Mouse (Mus musculus) olfactory bulb, adult 2 months (tissue): ENCODE data around the gene Tead3.

ENCODE experiments used
- CTCF ChIP-seq: fragments of 200-500 bp; IDR thresholded peaks from 2 replicates; pipeline ENCODE4 v1.5.1; 2012; ENCODE audit warnings: low read depth, mild to moderate bottlenecking, low read length, moderate library complexity; ENCODE audit not compliant: insufficient read depth
- POLR2A ChIP-seq: fragments of 200-500 bp; IDR thresholded peaks from 2 replicates; pipeline ENCODE4 v1.6.1; 2012; ENCODE audit warnings: mild to moderate bottlenecking, low read depth, low read length, moderate library complexity; ENCODE audit not compliant: insufficient read depth

DNA sequence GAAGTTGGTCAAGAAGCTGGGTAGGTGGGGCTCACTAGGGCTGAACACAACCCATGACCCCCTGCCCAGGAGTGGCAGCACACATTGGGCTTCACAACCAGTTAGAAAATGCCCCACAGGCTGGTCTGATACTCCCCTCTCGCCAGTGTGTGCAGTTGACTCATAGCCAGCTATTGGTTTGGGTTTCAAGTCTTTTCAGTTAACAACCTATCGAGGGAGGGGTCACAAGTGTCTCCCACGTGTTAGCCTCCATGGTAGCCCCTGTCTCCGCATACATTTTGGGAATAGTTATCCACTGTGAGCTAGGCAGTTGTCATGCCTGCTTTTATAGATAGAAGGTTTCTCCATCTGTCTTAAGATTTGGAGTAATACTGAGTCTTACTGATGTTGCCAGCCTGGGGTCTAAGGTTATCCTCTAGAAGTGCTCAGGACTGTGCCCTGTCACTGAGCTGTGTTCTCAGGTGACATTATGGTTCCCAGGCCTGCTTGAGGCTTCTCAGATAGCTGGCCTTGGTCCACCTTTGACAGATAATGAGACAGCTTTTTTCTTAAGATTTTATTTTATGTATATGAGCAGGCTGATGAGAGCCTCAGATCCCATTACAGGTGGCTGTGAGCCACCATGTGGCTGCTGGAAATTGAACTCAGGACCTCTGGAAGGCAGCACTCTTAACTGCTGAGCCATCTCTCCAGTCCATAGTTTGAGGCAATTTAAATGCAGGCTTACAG is 20.9 kb downstream of the Tead3 start:
- TF ChIP-seq POLR2A: no peak
- TF ChIP-seq CTCF: no peak
